Mouse (Mus musculus): Measurements from ENCODE around the gene Setd3. TPM values are rescaled to one million over a fixed set of nuclear protein-coding genes. Genes with fewer than 3 reads are reported as not detected.

Setd3 gene
- polyA plus RNA-seq, 1 experiment from 2014 or later: 108 TPM

GRCm38 (mm10) chr12:108216611-108217370 is 37.7 kb upstream of the Setd3 start:
- Histone ChIP-seq H3K27ac (replicated peaks) (no peak overlapping the region; the same call in 1 of the 2 replicates), H3K9ac (replicated peaks) (no peak overlapping the region), H3K27me3 (peaks cover 2% of the 10 kb centered on the region; the same call in 1 of the 2 replicates), H3K4me2 (replicated peaks) (no peak overlapping the region), H3K9me3 (no peaks in the 10 kb centered on the region), H3K4me3 (no peak overlapping the region), H3K36me3 (no peaks in the 10 kb centered on the region), H3K4me1 (peaks cover 65% of the 10 kb centered on the region)
- 51% methylated on average over 11 of the region's 11 CpGs for WGBS
- no peak for ATAC-seq (replicated peaks)

GRCm38 (mm10) chr12:108215090-108215489 is 36.0 kb upstream of the Setd3 start:
- WGBS: 59% methylated on average over 8 of the region's 8 CpGs
- no peak overlapping the region for H3K4me2 ChIP-seq (replicated peaks)
- H3K4me1 ChIP-seq: peaks cover 49% of the 10 kb centered on the region
- H3K4me3 ChIP-seq: no peak overlapping the region
- peaks cover 2% of the 10 kb centered on the region; the same call in 1 of the 2 replicates for H3K27me3 ChIP-seq
- ATAC-seq (replicated peaks): no peak
- no peaks in the 10 kb centered on the region for H3K36me3 ChIP-seq
- H3K27ac ChIP-seq (replicated peaks): no peak overlapping the region
- no peaks in the 10 kb centered on the region for H3K9me3 ChIP-seq
- no peak overlapping the region for H3K9ac ChIP-seq (replicated peaks)

GRCm38 (mm10) chr12:108213090-108214041 is 34.3 kb upstream of the Setd3 start:
- WGBS: 24% methylated on average over 18 of the region's 18 CpGs
- Histone ChIP-seq H3K4me1 (peaks cover 43% of the 10 kb centered on the region), H3K9ac (replicated peaks) (no peak overlapping the region)

GRCm38 (mm10) chr12:108212476-108212875 is 33.4 kb upstream of the Setd3 start:
- no peak overlapping the region for H3K4me3 ChIP-seq
- no peak for ATAC-seq (replicated peaks)
- no peak overlapping the region for H3K9ac ChIP-seq (replicated peaks)
- H3K9me3 ChIP-seq: no peaks in the 10 kb centered on the region
- H3K27ac ChIP-seq (replicated peaks): no peak overlapping the region
- no peak overlapping the region for H3K4me2 ChIP-seq (replicated peaks)
- peaks cover 42% of the 10 kb centered on the region for H3K4me1 ChIP-seq
- no peaks in the 10 kb centered on the region for H3K36me3 ChIP-seq
- H3K27me3 ChIP-seq: peaks cover 2% of the 10 kb centered on the region; the same call in 1 of the 2 replicates
- 85% methylated on average over 6 of the region's 6 CpGs for WGBS

More at GRCm38 (mm10) chr12:108213090-108214041, 34.3 kb upstream of the Setd3 start:
- Histone ChIP-seq H3K4me2 (replicated peaks) (no peak overlapping the region), H3K36me3 (no peaks in the 10 kb centered on the region), H3K9me3 (no peaks in the 10 kb centered on the region), H3K4me3 (no peak overlapping the region), H3K27ac (replicated peaks) (no peak overlapping the region), H3K27me3 (peaks cover 2% of the 10 kb centered on the region; the same call in 1 of the 2 replicates)
- ATAC-seq (replicated peaks): no peak

GRCm38 (mm10) chr12:108212071-108212470 is 33.0 kb upstream of the Setd3 start:
- WGBS: 47% methylated on average over 5 of the region's 5 CpGs
- H3K4me3 ChIP-seq: no peak overlapping the region
- peaks cover 38% of the 10 kb centered on the region for H3K4me1 ChIP-seq
- no peak overlapping the region for H3K4me2 ChIP-seq (replicated peaks)
- H3K36me3 ChIP-seq: no peaks in the 10 kb centered on the region
- no peak overlapping the region for H3K27ac ChIP-seq (replicated peaks)
- no peak for ATAC-seq (replicated peaks)
- no peak overlapping the region for H3K9ac ChIP-seq (replicated peaks)
- peaks cover 2% of the 10 kb centered on the region; the same call in 1 of the 2 replicates for H3K27me3 ChIP-seq
- H3K9me3 ChIP-seq: no peaks in the 10 kb centered on the region

GRCm38 (mm10) chr12:108210623-108211022 is 31.5 kb upstream of the Setd3 start:
- 96% methylated on average over 15 of the region's 15 CpGs for WGBS
- H3K4me2 ChIP-seq (replicated peaks): no peak overlapping the region
- no peak overlapping the region for H3K27ac ChIP-seq (replicated peaks)
- peaks cover 28% of the 10 kb centered on the region for H3K4me1 ChIP-seq
- no peak overlapping the region for H3K9ac ChIP-seq (replicated peaks)
- H3K27me3 ChIP-seq: peaks cover 2% of the 10 kb centered on the region; the same call in 1 of the 2 replicates
- H3K4me3 ChIP-seq: no peak overlapping the region
- H3K9me3 ChIP-seq: no peaks in the 10 kb centered on the region
- H3K36me3 ChIP-seq: peaks cover 5% of the 10 kb centered on the region
- ATAC-seq (replicated peaks): no peak

GRCm38 (mm10) chr12:108208726-108209438 is 29.8 kb upstream of the Setd3 start:
- H3K9ac ChIP-seq (replicated peaks): no peak overlapping the region
- H3K27me3 ChIP-seq: no peaks in the 10 kb centered on the region
- H3K4me2 ChIP-seq (replicated peaks): no peak overlapping the region
- peaks cover 26% of the 10 kb centered on the region for H3K4me1 ChIP-seq
- no peak overlapping the region for H3K4me3 ChIP-seq
- H3K9me3 ChIP-seq: no peaks in the 10 kb centered on the region
- whole genome bisulfite sequencing: 32% methylated on average over 13 of the region's 13 CpGs
- peaks cover 13% of the 10 kb centered on the region for H3K36me3 ChIP-seq
- ATAC-seq (replicated peaks): peak; percentile 29; the same call in 1 of the 2 replicates
- peak overlapping the region; percentile 11; the same call in 1 of the 2 replicates for H3K27ac ChIP-seq (replicated peaks)

- no peak for ATAC-seq (replicated peaks)
- peaks cover 18% of the 10 kb centered on the region for H3K36me3 ChIP-seq
- H3K27ac ChIP-seq (replicated peaks): no peak overlapping the region
- H3K4me3 ChIP-seq: no peak overlapping the region
- 92% methylated on average over 9 of the region's 9 CpGs for WGBS
- H3K27me3 ChIP-seq: no peaks in the 10 kb centered on the region
- H3K9me3 ChIP-seq: no peaks in the 10 kb centered on the region
- H3K4me1 ChIP-seq: peaks cover 19% of the 10 kb centered on the region
- H3K4me2 ChIP-seq (replicated peaks): no peak overlapping the region
- no peak overlapping the region for H3K9ac ChIP-seq (replicated peaks)
Measured at GRCm38 (mm10) chr12:108208216-108208615, 29.1 kb upstream of the Setd3 start.

GRCm38 (mm10) chr12:108206641-108207040 is 27.5 kb upstream of the Setd3 start:
- peak; percentile 55 for ATAC-seq (replicated peaks)
- H3K9me3 ChIP-seq: no peaks in the 10 kb centered on the region
- H3K27ac ChIP-seq (replicated peaks): no peak overlapping the region
- no peak overlapping the region for H3K9ac ChIP-seq (replicated peaks)
- H3K4me2 ChIP-seq (replicated peaks): no peak overlapping the region
- peaks cover 31% of the 10 kb centered on the region for H3K36me3 ChIP-seq
- WGBS: 10% methylated on average over 5 of the region's 5 CpGs
- H3K4me1 ChIP-seq: peaks cover 11% of the 10 kb centered on the region
- no peak overlapping the region for H3K4me3 ChIP-seq
- H3K27me3 ChIP-seq: no peaks in the 10 kb centered on the region

- H3K36me3 ChIP-seq: peaks cover 46% of the 10 kb centered on the region
- ATAC-seq (replicated peaks): no peak
- no peaks in the 10 kb centered on the region for H3K9me3 ChIP-seq
- WGBS: 68% methylated on average over 12 of the region's 12 CpGs
- H3K9ac ChIP-seq (replicated peaks): no peak overlapping the region
- no peak overlapping the region for H3K27ac ChIP-seq (replicated peaks)
- H3K4me2 ChIP-seq (replicated peaks): no peak overlapping the region
- peaks cover 11% of the 10 kb centered on the region for H3K4me1 ChIP-seq
- H3K4me3 ChIP-seq: no peak overlapping the region
- no peaks in the 10 kb centered on the region for H3K27me3 ChIP-seq
Measured at GRCm38 (mm10) chr12:108204978-108205377, 25.9 kb upstream of the Setd3 start.

- H3K36me3 ChIP-seq: peaks cover 57% of the 10 kb centered on the region
- ATAC-seq (replicated peaks): no peak
- no peak overlapping the region for H3K4me3 ChIP-seq
Measured at GRCm38 (mm10) chr12:108203895-108204294, 24.8 kb upstream of the Setd3 start.

More at GRCm38 (mm10) chr12:108203895-108204294, 24.8 kb upstream of the Setd3 start:
- WGBS: 89% methylated on average over 8 of the region's 8 CpGs
- no peak overlapping the region for H3K4me2 ChIP-seq (replicated peaks)
- H3K4me1 ChIP-seq: peaks cover 5% of the 10 kb centered on the region
- H3K9ac ChIP-seq (replicated peaks): no peak overlapping the region
- H3K27ac ChIP-seq (replicated peaks): no peak overlapping the region
- H3K27me3 ChIP-seq: no peaks in the 10 kb centered on the region
- H3K9me3 ChIP-seq: no peaks in the 10 kb centered on the region

All from forebrain, embryonic 15.5 days (tissue).